Mouse (Mus musculus) spleen, postnatal 14 days (tissue): ENCODE data around the gene Foxp4.
A peak's percentile ranks its signal among the peaks of the same experiment; 100 is the strongest.

ENCODE experiments used
- DNase-seq, 2 experiments: peaks; one replicate each; pipeline ENCODE4 v3.0.0; 2021 to 2022; ENCODE audit warnings: low spot score in 2 of 2

Gene Foxp4

DNA sequence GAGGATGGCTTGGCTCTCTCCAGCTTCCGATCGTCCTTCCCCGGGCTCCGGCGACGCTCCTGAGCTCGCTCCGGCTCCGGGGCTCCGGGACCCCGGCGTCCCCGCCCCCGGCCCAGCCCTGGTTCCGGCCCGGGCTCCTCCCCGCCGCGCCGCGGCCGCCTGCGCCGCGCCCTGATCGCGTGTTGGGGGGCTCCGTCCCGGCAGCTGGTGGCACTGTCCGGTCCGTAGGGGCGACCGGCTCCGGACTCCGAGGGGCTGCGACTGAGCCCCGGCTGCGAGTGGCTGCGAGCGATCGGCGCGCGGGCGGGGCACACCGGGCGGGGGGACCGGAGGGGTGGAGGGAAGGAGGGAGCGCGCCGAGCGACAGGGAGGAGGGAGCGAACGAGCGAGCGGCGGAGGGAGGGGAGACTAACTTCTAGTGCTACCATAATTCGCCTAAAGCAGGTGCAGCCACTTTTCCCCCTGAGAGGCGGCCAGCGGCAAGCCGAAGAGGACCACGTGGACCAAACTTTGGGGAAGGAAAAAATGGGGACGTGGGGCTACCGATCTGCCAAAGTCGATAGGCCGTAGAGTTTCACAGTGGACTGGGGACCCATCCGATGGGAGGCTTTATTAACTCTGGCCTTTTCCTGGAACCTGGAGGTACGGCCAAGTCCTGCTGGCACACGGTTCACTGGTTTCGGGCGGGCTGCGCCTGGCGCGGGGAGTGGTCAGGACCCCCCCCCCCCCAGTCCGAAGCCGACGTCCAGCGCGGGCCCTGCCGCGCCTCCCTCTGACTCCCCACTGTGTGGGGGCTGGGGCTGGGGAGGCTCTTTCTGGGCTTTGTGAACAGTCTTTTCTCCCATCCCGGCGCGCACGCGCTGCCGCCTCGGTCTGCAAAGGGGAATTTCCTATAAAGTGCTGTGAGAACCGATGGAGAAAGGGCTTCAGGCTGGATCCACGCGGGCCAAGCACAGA lies at the start of gene Foxp4:
Gene Foxp4, minus strand, starts transcription at position 263 of the 957 bp plus-strand sequence.
- DNase-seq: peak; percentile 60 to 69

- DNase-seq: no peak
Observed at GRCm38 (mm10) chr17:47973563-47974472, 49.4 kb upstream of the Foxp4 start.

GRCm38 (mm10) chr17:47965885-47966505 lies 41.5 kb upstream of the Foxp4 start:
- DNase-seq: no peak

- no peak for DNase-seq
Observed at GRCm38 (mm10) chr17:47958046-47958790, 33.8 kb upstream of the Foxp4 start.

DNA sequence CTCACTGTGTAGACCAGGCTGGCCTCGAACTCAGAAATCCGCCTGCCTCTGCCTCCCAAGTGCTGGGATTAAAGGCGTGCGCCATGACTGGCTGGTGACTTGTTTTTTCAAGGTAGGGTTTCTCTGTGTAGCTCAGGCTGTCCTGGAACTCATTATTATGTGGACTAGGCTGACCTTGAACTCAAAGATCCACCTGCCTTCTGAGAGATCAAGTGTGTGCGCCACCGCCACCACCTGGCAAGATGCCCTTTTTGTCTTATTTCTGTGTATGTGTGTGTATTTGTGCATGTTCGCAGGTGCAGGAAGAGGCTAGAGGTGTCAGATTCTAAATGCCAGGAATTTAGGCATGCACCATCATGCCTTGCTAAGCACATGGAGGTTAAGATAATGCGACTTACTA lies 32.0 kb upstream of the Foxp4 start:
- no peak for DNase-seq

- no peak for DNase-seq
Observed at GRCm38 (mm10) chr17:47955054-47955741, 30.8 kb upstream of the Foxp4 start.

GRCm38 (mm10) chr17:47953231-47953630 lies 28.8 kb upstream of the Foxp4 start:
- no peak for DNase-seq

DNA sequence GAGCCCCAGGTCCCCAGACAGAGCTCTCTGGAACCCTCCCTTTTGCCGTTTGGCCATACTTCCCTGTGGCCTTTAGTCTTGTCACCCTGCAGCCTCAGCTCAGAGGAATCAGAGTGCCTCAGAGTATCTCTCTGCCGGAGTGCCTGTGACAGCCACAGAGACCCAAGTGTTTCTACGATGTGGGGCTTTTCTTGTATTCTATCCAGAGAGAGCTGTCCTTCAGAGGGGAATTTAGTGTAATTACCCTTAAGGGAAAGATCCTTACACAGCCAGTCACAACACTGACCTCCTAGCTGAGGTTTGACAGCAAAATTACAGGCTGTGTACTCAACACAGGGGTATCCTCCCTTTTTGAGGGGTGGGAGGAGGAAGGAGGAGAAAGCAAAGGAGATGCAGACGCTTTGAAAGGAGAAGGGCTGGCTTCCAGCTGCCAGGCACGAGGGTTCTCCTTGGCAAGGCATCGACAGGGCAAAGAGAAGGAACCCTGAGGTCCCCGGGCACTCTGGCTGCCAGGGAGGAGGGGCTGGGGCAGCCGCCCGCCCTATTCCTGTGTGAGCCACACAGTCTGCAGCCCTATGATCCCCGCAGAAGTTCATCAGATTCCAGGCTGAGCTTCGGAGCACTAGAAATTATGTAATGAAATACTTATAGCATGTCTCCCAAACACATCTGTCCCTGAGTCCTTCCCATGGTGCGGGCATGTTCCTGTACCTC lies 28.1 kb upstream of the Foxp4 start:
- DNase-seq: no peak

DNA sequence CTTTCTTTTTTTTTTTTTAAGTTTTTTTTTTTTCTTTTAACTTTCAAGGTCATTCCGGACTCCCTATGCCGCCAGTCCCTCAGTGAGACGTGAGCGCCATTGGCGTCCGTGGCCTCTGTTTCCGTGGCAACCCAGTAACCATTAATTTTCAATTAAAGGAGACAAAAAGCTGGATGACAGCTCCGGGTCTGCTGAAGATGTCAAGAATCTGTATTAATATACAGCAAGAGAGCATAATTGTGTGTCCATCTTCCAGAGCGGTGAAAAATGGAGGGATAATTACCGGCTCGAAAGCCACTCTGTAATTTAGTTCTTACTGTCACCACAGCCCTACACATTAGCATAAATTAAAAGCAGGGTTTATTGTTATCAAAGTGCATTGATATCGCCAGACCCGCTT lies 27.0 kb upstream of the Foxp4 start:
- no peak for DNase-seq

DNA sequence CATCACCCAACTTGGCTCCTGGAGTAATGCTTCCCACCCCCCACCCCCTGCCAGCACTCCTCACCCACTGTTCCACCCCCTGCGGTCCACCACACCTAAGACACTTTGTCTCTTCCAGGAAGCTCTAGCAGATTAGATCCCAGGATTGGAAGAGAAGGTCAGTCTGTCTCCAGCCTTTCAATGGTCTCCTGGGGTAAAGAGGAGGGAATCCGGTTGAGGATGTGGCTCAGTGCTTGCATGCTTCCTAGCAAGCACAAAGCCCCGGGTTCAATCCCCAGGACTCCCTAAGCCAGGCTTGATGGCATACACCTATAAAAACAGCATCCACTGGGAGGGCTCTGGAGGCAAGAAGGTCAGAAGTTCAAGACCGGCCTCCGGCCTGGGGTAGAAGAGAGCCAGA lies 26.4 kb upstream of the Foxp4 start:
- no peak for DNase-seq

DNA sequence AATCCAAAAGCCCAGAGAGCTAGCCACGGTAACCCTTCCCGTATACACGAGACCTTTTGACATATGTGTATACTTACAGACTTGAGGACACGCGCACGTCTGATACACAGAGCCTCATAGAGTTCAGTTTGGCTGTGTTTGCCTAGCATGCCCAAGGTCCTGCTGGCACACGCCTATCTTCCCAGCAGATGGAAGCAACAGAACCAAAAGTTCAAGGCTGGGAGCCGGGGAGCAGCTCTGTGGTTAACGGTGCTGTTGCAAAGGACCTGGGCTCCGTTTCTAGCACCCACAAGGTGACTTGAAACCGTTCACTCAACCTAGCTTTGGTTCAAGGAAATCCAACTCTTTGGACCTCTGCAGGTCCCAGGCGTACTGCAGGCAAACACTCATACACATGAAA lies 25.0 kb upstream of the Foxp4 start:
- DNase-seq: no peak

DNA sequence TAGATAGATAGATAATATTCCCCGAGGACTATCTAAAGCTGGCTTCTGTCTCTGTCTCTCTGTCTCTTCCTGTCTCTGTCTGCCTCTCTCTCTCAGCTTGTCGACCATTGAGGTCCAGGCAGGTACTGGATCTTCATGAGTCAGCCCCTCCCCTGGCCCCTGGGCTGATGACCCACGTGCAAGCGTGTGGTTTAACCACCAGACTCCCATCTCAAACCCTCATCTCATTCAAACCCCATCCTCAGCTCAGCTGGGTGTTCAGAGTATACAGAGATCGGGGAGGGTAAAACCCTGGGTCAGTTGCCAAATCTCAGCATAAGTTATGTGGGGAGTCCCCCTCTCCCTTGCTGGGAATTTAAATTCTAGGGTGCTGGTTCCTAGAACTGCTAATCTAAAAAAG lies 24.3 kb upstream of the Foxp4 start:
- DNase-seq: no peak

DNA sequence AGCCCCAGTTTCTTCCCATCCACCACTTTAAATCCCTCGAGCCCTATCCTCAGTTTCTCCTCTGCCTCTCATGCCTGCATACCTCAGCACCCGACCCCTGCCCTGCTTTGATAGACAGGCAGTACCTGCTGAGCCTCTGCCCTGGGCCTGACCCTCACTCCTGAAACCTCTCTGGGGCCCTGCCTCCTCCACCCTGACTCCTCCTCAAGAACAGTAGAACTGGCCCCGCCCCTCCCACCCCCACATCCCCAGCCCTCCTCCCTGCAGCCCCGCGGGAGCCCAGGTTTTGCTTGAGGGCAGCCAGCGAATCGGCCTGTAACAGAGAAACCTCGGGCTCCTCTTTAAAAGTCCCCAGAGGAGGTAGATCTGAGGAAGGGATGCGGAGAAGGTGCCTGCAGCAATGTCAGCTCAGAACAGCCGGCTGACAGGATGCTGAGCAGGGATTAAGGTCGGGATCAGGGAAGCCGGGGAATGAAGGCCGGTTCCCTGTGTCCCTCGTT lies 22.5 kb upstream of the Foxp4 start:
- DNase-seq: peak in 1 of 2 experiments; percentile 25

- no peak for DNase-seq
Observed at GRCm38 (mm10) chr17:47946111-47946510, 21.7 kb upstream of the Foxp4 start.

DNA sequence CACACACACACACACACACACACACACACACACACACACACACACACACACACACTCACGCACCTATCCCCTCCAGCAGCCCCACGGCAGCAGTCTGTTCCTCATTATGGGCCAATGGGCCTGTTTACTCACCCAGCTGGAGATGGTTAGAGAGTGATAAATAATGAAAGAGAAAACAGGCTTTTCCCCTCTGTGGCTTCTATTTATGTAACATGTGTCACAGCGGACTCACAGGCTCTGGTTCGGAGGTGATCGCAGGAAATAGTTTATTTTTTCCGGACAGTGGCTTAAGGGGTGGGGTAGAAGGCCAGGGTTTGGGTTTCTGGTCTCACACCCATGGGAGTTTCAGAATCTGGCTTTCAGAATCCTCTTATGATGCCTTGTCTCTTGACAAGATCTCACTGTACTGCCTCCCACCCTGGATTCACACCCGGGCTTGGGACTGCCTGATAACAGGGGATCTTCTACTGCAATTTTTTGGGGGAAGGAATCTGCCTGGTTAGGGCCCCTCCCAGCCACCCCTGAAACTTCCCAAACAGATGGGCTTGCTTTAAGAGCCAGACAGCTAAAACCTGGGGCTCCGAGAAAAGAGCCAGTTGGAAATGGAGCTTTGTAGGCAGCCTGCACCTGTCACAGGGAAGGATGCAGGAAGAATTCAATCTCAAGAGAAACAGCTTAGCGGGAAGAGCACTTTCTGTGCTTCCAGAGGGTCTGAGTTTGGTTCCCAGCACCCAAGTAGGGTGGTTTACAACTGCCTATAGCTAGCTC lies 18.8 kb upstream of the Foxp4 start:
- no peak for DNase-seq

- no peak for DNase-seq
Observed at GRCm38 (mm10) chr17:47942008-47942407, 17.6 kb upstream of the Foxp4 start.

DNA sequence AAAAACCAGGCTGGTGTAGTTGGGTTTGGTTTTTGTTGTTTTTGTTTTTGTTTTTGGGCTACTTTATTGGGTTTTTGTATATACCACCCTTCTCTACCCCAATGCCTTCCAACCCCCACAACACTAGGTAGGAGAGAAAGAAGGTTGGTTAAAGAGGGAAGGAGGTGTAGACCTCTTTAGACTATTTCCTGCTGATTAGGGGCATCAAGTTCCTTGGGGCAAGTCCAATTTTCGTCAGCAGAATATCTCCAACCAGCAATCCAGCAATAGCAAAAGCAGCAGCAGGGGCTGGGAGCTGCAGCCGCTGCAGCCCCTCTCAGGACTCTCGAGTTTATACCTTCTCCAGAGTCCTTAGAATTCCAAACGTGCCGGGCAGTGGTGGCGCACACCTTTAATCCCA lies 14.4 kb upstream of the Foxp4 start:
- DNase-seq: no peak

GRCm38 (mm10) chr17:47937926-47938600 lies 13.6 kb upstream of the Foxp4 start:
- DNase-seq: no peak

DNA sequence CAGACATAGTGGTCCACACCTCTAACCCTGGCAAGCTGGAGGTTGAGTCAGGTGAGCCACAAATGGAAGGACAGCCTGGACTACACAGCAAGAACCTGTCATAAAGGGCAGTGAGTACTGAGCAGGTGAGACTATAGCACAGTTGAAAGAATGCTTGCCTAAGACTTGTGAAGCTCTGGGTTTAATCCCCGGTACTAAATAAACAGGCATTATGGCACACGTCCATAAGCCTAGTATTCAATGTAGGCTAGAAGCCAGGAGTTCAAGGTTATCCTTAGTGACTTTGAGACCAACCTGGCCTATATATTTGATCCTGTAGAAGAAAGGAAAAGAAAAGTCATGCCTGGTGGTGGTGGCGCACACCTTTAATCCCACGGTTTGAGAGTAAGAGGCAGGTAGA lies 12.1 kb upstream of the Foxp4 start:
- no peak for DNase-seq
